Mouse (Mus musculus) right cerebral cortex, adult 2 months (tissue): ENCODE data around the gene Guk1.
"Not testable (repeated sequence)": the region's sequence is repeated elsewhere in the genome, so short reads cannot be mapped to it uniquely, and the experiment has no call there.

Experiments used
- DNase-seq, 2 experiments: peaks; one replicate each; pipeline ENCODE4 v3.0.0; 2021 to 2022; ENCODE audit warnings: low spot score in 2 of 2

Guk1 gene

GRCm38 (mm10) chr11:59211561-59211960 lies 19.5 kb upstream of the Guk1 start:
- DNase-seq, result not testable (repeated sequence)

- DNase-seq, result no peak
These were observed 18.0 kb upstream of the Guk1 start for GRCm38 (mm10) chr11:59210020-59210419.

GRCm38 (mm10) chr11:59209580-59209979 lies 17.6 kb upstream of the Guk1 start:
- DNase-seq, result no peak

GRCm38 (mm10) chr11:59209003-59209441 lies 17.0 kb upstream of the Guk1 start:
- peak in 1 of 2 experiments; percentile 63 for DNase-seq

GRCm38 (mm10) chr11:59208153-59208831 lies 16.3 kb upstream of the Guk1 start, which contains the start of gene 2310033P09Rik:
Gene 2310033P09Rik (plus strand): TSS chr11:59208321.
- peak; percentile 94 to 95 for DNase-seq

GRCm38 (mm10) chr11:59202081-59202995 lies 10.3 kb upstream of the Guk1 start, which contains the start of gene Mrpl55:
Gene Mrpl55 (plus strand): TSS chr11:59202486.
- DNase-seq, result peak; percentile 95

- no peak for DNase-seq
These were observed 9.4 kb upstream of the Guk1 start for GRCm38 (mm10) chr11:59201216-59202002.

- DNase-seq, result no peak
These were observed 4.2 kb upstream of the Guk1 start for GRCm38 (mm10) chr11:59196230-59196629.

GRCm38 (mm10) chr11:59191231-59192058 lies 567 bp downstream of the Guk1 start:
- peak; percentile 89 to 91 for DNase-seq

GRCm38 (mm10) chr11:59187706-59188105 lies 4.3 kb downstream of the Guk1 start:
- DNase-seq, result no peak

- DNase-seq, result no peak
These were observed 6.5 kb downstream of the Guk1 start for GRCm38 (mm10) chr11:59185490-59185889.

GRCm38 (mm10) chr11:59183821-59184220 lies 8.2 kb downstream of the Guk1 start:
- DNase-seq, result peak; percentile 58 to 68

GRCm38 (mm10) chr11:59182864-59183331 lies 9.1 kb downstream of the Guk1 start, which contains the start of gene Gjc2:
Gene Gjc2 (minus strand): TSS chr11:59183213.
- DNase-seq, result no peak

GRCm38 (mm10) chr11:59176921-59177320 lies 15.1 kb downstream of the Guk1 start:
- DNase-seq, result no peak

- no peak for DNase-seq
These were observed 15.5 kb downstream of the Guk1 start for GRCm38 (mm10) chr11:59176475-59176874.

- no peak for DNase-seq
These were observed 17.7 kb downstream of the Guk1 start for GRCm38 (mm10) chr11:59174189-59174838.

GRCm38 (mm10) chr11:59170549-59170948 lies 21.5 kb downstream of the Guk1 start:
- DNase-seq, result no peak

GRCm38 (mm10) chr11:59169807-59170206 lies 22.2 kb downstream of the Guk1 start:
- no peak for DNase-seq

GRCm38 (mm10) chr11:59165616-59166241 lies 26.3 kb downstream of the Guk1 start:
- no peak for DNase-seq

- DNase-seq, result no peak
These were observed 27.6 kb downstream of the Guk1 start for GRCm38 (mm10) chr11:59164384-59164783.
